Mouse (Mus musculus) effector memory CD4-positive, alpha-beta T cell, adult 5 months (primary cell): ENCODE results near the gene Prrt4. TPM values are rescaled to one million over a fixed set of nuclear protein-coding genes. Genes with fewer than 3 reads are reported as not detected.

Experiments used
- polyA plus RNA-seq: library from polyadenylated mRNA; unstranded; fragments of 100-300 nt; shearing (Covaris generic); gene quantifications from one replicate; pipeline ENCODE4 v1.2.1, GENCODE M21; 2017

Gene Prrt4
- 0.17 TPM for polyA plus RNA-seq

GRCm38 (mm10) chr6:29178888-29179658 is at the start of gene Prrt4:
Gene Prrt4, minus strand, starts transcription at chr6:29179584.

GRCm38 (mm10) chr6:29215881-29216501 is 36.6 kb upstream of the Prrt4 start, which contains the start of gene Impdh1:
Gene Impdh1, minus strand, starts transcription at chr6:29216364.

GRCm38 (mm10) chr6:29164314-29165244 is 14.8 kb downstream of the Prrt4 start, which contains the start of gene Rbm28:
Gene Rbm28, minus strand, starts transcription at chr6:29165006.

Other genes with a start within 250 kb of the Prrt4 start
- 0.11 TPM for gene Lep, start 119.4 kb downstream of the Prrt4 start, polyA plus RNA-seq
- 66.3 TPM for gene Rbm28, start 14.6 kb downstream of the Prrt4 start, polyA plus RNA-seq
- gene Impdh1, start 36.8 kb upstream of the Prrt4 start, polyA plus RNA-seq, result 119 TPM
- 230 TPM for gene Hilpda, start 92.9 kb upstream of the Prrt4 start, polyA plus RNA-seq
- 0.99 TPM for gene Fam71f2, start 100.0 kb upstream of the Prrt4 start, polyA plus RNA-seq
- not detected for gene Fam71f1, start 139.6 kb upstream of the Prrt4 start, polyA plus RNA-seq
- 84.0 TPM for gene Calu, start 168.5 kb upstream of the Prrt4 start, polyA plus RNA-seq
- not detected for gene Opn1sw, start 208.9 kb upstream of the Prrt4 start, polyA plus RNA-seq
- gene Ccdc136, start 216.7 kb upstream of the Prrt4 start, polyA plus RNA-seq, result 1.2 TPM